Mouse (Mus musculus): ENCODE results near the gene Ska3.
"Not testable (repeated sequence)": the region's sequence is repeated elsewhere in the genome, so short reads cannot be mapped to it uniquely, and the experiment has no call there.

- TF ChIP-seq POLR2A (IDR thresholded peaks at IDR 0.05; ENCODE audit: insufficient read depth, low read length); EP300 (IDR thresholded peaks at IDR 0.05; ENCODE audit: insufficient read depth, low read depth, low read length); CTCF (IDR thresholded peaks at IDR 0.05; ENCODE audit: low read depth, low read length): not testable (repeated sequence)
These were observed 30.1 kb upstream of the Ska3 start for GRCm38 (mm10) chr14:57856037-57856436.

All from ES-Bruce4 (cell line).